Mouse (Mus musculus): Measurements from ENCODE around the gene Nrtn. TPM values are rescaled to one million over a fixed set of nuclear protein-coding genes. Genes with fewer than 3 reads are reported as not detected.

The Nrtn gene
- polyA plus RNA-seq, 1 experiment from 2014 or later = 32.4 TPM

DNA sequence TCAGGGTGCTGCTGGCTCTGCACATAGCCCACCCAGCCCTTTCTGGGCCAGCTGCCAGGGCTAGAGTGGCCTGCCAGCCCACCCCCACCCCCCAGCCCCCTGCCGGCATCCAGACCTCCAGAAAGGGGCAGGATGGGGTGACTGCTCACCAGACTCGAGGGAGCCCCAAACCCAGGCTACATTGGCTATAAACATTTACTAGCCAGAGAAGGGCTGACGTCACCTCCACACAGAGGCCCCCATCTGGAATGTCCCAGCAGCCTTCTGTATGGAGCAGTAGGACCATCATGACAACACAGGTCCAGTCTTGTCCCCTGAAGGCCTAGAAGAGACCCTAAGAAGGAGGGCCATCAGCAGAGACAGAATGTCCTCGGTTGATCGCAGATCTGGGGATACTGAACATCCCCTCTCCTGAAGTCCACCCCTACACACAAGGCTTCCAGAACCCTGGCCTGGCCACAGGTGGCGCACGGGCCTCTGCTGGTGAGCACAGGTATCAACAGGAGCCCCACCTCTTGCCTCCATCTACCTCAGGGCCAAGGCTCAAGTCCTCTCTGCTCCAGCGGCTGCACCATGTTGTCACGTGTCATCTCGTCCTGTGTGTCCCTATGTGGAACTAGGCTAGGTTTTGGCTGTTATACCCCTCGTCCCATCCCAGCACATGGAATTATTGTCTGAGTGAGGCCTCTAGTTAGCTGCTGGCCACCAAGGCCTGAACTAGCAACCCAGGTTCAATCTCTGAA, 33.7 kb downstream of the Nrtn start:
- Histone ChIP-seq H3K4me1 (replicated peaks; ENCODE audit: control insufficient read depth, insufficient read depth) (peaks cover 7% of the 10 kb centered on the region), H3K36me3 (ENCODE audit: control insufficient read depth, insufficient read depth, low read length) (peaks cover 9% of the 10 kb centered on the region; the same call in 1 of the 2 replicates), H3K27me3 (ENCODE audit: control insufficient read depth, insufficient read depth, low read length) (no peaks in the 10 kb centered on the region), H3K9me3 (ENCODE audit: control insufficient read depth, low read length) (no peaks in the 10 kb centered on the region), H3K4me3 (ENCODE audit: low read depth, low read length) (no peak overlapping the region), H3K27ac (replicated peaks) (no peak overlapping the region), H3K4me2 (replicated peaks; ENCODE audit: low read depth) (no peak overlapping the region), H3K9ac (ENCODE audit: low read length) (no peak overlapping the region)
- TF ChIP-seq EP300 (optimal IDR thresholded peaks at IDR 0.05) (no peak), CTCF (IDR thresholded peaks at IDR 0.05; ENCODE audit: low read depth) (peak; percentile 43)
- DNase-seq (ENCODE audit: low spot score) (no peak), ATAC-seq (ENCODE audit: low FRiP score, low TSS enrichment) (no peak)
- 69% methylated on average over 11 of the region's 11 CpGs for WGBS

- Histone ChIP-seq H3K36me3 (ENCODE audit: control insufficient read depth, insufficient read depth, low read length) (peaks cover 9% of the 10 kb centered on the region; the same call in 1 of the 2 replicates), H3K4me1 (replicated peaks; ENCODE audit: control insufficient read depth, insufficient read depth) (peaks cover 5% of the 10 kb centered on the region; the same call in 1 of the 2 replicates), H3K9me3 (ENCODE audit: control insufficient read depth, low read length) (no peaks in the 10 kb centered on the region), H3K27me3 (ENCODE audit: control insufficient read depth, insufficient read depth, low read length) (no peaks in the 10 kb centered on the region), H3K9ac (ENCODE audit: low read length) (no peak overlapping the region), H3K4me2 (replicated peaks; ENCODE audit: low read depth) (no peak overlapping the region), H3K4me3 (ENCODE audit: low read depth, low read length) (no peak overlapping the region), H3K27ac (replicated peaks) (peak overlapping the region; percentile 49; the same call in 1 of the 2 replicates)
- no peak for ATAC-seq (ENCODE audit: low FRiP score, low TSS enrichment)
- DNase-seq (ENCODE audit: low spot score) = no peak
- 39% methylated on average over 5 of the region's 5 CpGs for WGBS
- TF ChIP-seq CTCF (IDR thresholded peaks at IDR 0.05; ENCODE audit: low read depth) (no peak), EP300 (optimal IDR thresholded peaks at IDR 0.05) (no peak)
Observed at GRCm38 (mm10) chr17:56722441-56722840, 34.9 kb downstream of the Nrtn start.

DNA sequence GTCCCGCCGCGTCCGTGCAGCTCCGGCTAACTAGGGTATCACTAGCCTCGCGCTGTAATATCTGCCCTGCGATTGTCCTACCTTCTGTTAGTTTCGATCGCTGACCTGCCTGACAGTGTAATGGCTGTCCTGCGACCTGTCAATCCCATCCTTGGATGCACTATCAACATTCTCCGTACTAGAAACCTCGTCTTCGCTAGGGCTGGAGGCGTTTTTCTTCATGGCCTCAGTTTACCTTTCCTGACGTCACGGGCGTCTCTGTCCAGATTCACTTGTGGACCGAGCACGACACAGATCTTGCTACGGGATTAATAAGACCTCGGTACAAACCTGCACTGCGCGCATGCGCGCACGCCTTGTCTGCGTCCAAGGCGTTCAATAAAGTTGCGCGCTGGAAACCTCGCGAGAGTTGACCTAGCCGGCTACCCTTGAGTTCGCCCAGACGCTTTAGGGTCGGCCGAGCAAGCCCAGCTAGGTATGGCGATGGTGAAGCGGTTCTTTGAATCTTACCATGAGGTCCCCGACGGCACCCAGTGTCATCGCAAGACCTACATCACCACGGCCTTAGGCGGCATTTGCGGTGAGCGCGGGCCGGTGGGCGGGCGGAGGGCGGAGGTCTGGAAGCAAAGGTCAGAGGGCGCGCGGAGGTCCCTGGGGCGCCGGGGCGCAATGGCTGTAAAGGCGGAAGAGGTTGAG, 39.8 kb downstream of the Nrtn start, which contains the start of the genes Ndufa11 and Vmac:
Gene Ndufa11, plus strand, starts transcription at position 405 of the 696 bp plus-strand sequence.
Gene Vmac, minus strand, starts transcription at position 660 of the 696 bp plus-strand sequence.
- Histone ChIP-seq H3K4me1 (replicated peaks; ENCODE audit: control insufficient read depth, insufficient read depth) (peaks cover 5% of the 10 kb centered on the region; the same call in 1 of the 2 replicates), H3K9me3 (ENCODE audit: control insufficient read depth, low read length) (no peaks in the 10 kb centered on the region), H3K4me2 (replicated peaks; ENCODE audit: low read depth) (peak within 1 kb of the TSS; percentile 78), H3K4me3 (ENCODE audit: low read depth, low read length) (peak within 1 kb of the TSS; percentile 86), H3K9ac (ENCODE audit: low read length) (peak within 1 kb of the TSS; percentile 95), H3K27me3 (ENCODE audit: control insufficient read depth, insufficient read depth, low read length) (no peaks in the 10 kb centered on the region), H3K36me3 (ENCODE audit: control insufficient read depth, insufficient read depth, low read length) (peaks cover 10% of the 10 kb centered on the region; the same call in 1 of the 2 replicates), H3K27ac (replicated peaks) (peak within 1 kb of the TSS; percentile 87)
- WGBS = under 1% methylated on average over 59 of the region's 59 CpGs
- peak; percentile 97 for DNase-seq (ENCODE audit: low spot score)
- TF ChIP-seq EP300 (optimal IDR thresholded peaks at IDR 0.05) (peak; percentile 99), CTCF (IDR thresholded peaks at IDR 0.05; ENCODE audit: low read depth) (no peak)
- ATAC-seq (ENCODE audit: low FRiP score, low TSS enrichment) = peak; percentile 79

DNA sequence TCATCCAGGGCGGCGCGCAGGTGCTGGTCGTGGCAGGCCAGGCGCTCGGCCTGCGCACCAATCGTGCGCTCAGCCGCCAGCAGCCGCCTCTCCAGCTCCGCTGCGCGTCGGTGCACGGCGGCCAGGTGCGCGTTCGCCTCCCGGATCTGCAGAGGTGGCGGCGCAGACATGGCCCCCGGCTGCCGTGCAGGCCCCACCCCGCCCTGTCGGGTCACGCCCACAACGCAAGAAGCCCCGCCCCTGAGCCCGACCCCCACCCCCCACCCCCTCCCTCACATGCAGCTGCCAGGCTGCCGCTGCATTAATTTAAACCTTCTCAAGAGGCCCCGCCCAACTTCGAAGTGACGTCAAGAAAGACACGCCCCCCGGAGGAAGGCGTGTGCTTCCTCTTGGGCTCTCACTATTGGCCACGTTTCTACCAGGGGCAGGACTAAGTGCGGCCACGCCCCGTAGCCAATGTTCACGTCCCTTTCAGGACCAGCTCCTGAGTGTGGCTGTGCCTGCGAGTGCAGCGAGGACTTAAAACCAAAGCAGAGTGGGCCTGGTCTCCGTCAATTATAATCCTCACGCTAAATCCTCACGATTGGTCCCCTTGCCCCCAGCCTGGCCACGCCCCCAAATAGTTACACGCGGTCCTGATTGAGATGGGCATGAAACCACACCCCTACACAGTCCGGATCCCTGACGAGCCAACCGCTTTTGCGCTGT, 40.5 kb downstream of the Nrtn start:
- no peak for TF ChIP-seq CTCF (IDR thresholded peaks at IDR 0.05; ENCODE audit: low read depth)
- TF ChIP-seq EP300 (optimal IDR thresholded peaks at IDR 0.05) = no peak
- H3K4me1 ChIP-seq (replicated peaks; ENCODE audit: control insufficient read depth, insufficient read depth) = peaks cover 5% of the 10 kb centered on the region; the same call in 1 of the 2 replicates
- under 1% methylated on average over 51 of the region's 55 CpGs for WGBS
- H3K9me3 ChIP-seq (ENCODE audit: control insufficient read depth, low read length) = no peaks in the 10 kb centered on the region
- no peaks in the 10 kb centered on the region for H3K27me3 ChIP-seq (ENCODE audit: control insufficient read depth, insufficient read depth, low read length)
- H3K27ac ChIP-seq (replicated peaks) = peak overlapping the region; percentile 87
- H3K9ac ChIP-seq (ENCODE audit: low read length) = peak overlapping the region; percentile 95
- peak overlapping the region; percentile 86 for H3K4me3 ChIP-seq (ENCODE audit: low read depth, low read length)
- ATAC-seq (ENCODE audit: low FRiP score, low TSS enrichment) = peak; percentile 94
- peak overlapping the region; percentile 78 for H3K4me2 ChIP-seq (replicated peaks; ENCODE audit: low read depth)
- peak; percentile 98 for DNase-seq (ENCODE audit: low spot score)
- H3K36me3 ChIP-seq (ENCODE audit: control insufficient read depth, insufficient read depth, low read length) = peaks cover 6% of the 10 kb centered on the region; the same call in 1 of the 2 replicates

GRCm38 (mm10) chr17:56715914-56716654, 41.2 kb downstream of the Nrtn start:
- DNase-seq (ENCODE audit: low spot score) = no peak
- peak overlapping the region; percentile 64 for H3K4me2 ChIP-seq (replicated peaks; ENCODE audit: low read depth)
- WGBS = 23% methylated on average over 22 of the region's 22 CpGs

More at GRCm38 (mm10) chr17:56715914-56716654, 41.2 kb downstream of the Nrtn start:
- H3K27ac ChIP-seq (replicated peaks) = peak overlapping the region; percentile 81
- H3K27me3 ChIP-seq (ENCODE audit: control insufficient read depth, insufficient read depth, low read length) = no peaks in the 10 kb centered on the region
- peaks cover 7% of the 10 kb centered on the region; the same call in 1 of the 2 replicates for H3K36me3 ChIP-seq (ENCODE audit: control insufficient read depth, insufficient read depth, low read length)
- no peak for ATAC-seq (ENCODE audit: low FRiP score, low TSS enrichment)
- H3K4me3 ChIP-seq (ENCODE audit: low read depth, low read length) = peak overlapping the region; percentile 86
- H3K4me1 ChIP-seq (replicated peaks; ENCODE audit: control insufficient read depth, insufficient read depth) = peaks cover 5% of the 10 kb centered on the region; the same call in 1 of the 2 replicates
- peak overlapping the region; percentile 76 for H3K9ac ChIP-seq (ENCODE audit: low read length)
- no peaks in the 10 kb centered on the region for H3K9me3 ChIP-seq (ENCODE audit: control insufficient read depth, low read length)
- TF ChIP-seq EP300 (optimal IDR thresholded peaks at IDR 0.05) (no peak), CTCF (IDR thresholded peaks at IDR 0.05; ENCODE audit: low read depth) (no peak)
